Mouse (Mus musculus) urinary bladder, postnatal 4 days (tissue): ENCODE data around the gene Ppil2.

Experiments used
- DNase-seq, 2 experiments: peaks; one replicate each; pipeline ENCODE4 v3.0.0; 2021 to 2022; ENCODE audit warnings: low spot score in 2 of 2

Gene Ppil2

DNA sequence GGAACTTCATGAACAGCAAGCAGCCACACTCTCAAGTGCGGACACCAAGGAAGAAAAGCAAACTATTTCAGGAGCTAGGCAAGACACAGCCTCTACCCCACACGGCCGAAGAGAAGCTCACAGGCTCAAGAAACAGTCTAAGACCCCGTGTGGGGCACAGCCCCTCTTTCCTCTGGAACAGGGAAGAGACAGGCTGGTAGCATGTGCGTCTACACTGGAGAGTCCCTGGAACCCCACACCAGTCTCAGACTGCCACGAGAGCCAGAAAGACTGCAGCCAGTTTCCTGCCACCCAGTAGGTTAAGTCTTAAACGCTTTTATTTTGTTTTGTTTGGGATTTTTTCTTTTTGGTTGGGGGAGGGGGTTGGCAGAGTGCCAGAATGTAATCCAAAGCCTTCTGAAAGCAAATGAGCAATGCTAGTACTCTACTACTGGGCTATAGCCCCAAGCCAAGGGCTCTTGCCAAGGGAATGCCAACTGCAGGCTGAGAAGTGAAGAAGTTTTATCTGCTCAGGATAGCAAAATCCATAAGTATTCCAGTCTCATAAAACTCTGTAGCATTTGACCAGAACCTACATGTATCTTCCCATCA is 8.3 kb downstream of the Ppil2 start:
- DNase-seq, result no peak

- DNase-seq, result no peak
Observed at GRCm38 (mm10) chr16:17096938-17097337, 14.1 kb downstream of the Ppil2 start.

DNA sequence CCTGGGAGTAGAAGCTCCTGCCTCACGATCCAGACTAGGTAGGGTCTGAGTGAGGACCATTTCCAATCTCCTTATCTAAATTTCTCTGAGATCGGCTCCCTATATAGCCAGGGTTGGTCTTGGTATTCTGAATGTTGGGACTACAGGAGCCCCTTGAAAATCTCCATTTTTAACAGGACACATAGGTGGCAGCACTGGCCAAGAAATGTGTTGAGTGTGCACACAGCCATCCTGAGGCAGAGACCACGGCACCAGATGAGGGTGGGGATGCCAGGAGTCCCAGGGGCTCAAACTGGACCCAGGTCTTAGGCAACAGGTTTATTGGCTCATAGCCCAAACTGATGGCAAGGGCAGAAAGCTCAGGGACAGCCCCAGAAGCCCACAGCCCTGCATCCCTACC is 22.7 kb downstream of the Ppil2 start:
- DNase-seq, result no peak

- no peak for DNase-seq
Observed at GRCm38 (mm10) chr16:17086669-17087193, 24.3 kb downstream of the Ppil2 start.

DNA sequence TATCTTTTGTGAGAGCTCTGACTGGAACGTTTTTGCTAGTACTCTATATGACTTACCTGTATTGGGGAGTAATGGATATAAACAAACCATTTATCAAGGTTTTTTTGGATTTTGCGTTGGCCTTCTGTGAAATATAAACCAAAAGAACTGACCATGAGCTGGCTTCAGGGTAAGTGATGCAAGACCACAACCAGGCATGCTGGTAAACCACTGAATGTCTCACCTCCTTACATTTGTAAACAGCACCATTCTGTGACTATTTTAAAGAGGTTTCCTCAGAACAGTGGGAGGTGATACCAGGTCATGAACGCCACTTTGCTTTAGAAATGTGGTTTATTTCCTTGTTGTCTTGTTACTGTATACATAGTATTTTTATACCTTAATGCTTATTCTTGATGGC is 24.8 kb downstream of the Ppil2 start:
- no peak for DNase-seq

- DNase-seq, result no peak
Observed at GRCm38 (mm10) chr16:17085636-17086035, 25.4 kb downstream of the Ppil2 start.

DNA sequence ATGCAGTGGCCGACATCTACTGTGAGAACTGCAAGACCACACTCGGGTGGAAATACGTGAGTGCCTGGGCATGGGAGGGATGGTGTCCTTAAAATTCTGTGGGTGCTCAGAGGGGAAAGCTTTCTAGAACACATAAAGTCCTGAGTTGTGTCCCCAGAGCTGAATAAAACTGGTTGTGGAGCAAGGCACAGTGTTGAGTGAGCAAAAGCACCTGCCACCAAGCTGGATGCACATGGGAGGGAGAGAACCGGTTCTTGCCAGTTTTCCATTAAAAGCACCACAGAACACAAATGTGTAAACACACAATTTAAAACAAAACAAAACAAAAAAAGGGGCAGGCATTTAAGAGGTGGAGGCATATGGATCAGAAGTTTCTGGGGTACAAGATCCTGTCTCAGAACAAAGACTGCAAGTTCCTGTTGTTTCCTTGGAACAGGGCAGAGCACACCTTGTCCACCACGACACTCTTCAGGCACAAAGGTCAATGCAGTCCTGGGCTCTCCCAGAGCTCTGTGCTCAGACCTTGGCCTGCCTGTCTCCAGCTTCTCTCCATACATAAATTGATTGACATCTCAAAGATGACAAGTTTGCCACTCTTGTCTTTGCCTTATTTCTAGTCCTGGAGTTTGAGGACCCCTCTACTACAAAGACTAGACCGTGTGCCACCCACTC is 28.8 kb downstream of the Ppil2 start:
- DNase-seq, result no peak

DNA sequence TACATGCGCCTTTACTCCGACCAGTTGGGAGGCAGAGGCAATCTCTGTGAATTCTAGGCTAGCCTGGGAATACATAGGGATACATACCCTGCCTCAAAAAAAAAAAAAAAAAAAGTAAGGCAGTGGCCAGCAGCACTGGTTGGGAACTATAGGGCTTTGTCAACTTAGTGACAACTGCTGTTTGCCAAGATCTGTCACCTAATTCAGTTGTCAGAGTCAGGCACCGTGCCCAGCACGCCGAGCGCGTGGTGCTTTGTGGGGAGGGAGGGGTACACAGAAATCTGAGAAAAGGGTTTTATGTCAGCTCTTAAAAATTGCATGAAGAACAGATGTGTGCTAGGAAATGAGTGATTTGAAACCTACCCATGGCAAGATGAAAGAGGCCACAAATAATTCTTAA is 33.0 kb downstream of the Ppil2 start:
- no peak for DNase-seq

- no peak for DNase-seq
Observed at GRCm38 (mm10) chr16:17076869-17077268, 34.2 kb downstream of the Ppil2 start.

DNA sequence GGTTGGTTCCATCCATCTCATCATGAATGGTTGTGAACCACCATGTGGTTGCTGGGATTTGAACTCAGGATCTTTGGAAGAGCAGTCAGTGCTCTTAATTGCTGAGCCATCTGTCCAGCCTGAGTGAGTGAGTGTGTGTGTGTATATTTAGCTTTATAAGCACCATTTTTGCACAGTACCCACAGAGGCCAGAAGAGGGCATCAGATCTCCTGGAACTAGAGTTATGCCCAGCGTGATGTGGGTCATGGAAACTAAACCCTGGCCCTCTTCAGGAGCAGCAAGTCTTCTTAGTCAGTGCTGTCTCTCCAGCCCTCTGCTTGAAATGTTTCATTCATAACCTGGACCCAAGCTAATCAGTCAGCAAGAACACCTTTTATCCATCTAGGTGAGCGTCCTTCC is 34.8 kb downstream of the Ppil2 start:
- no peak for DNase-seq

DNA sequence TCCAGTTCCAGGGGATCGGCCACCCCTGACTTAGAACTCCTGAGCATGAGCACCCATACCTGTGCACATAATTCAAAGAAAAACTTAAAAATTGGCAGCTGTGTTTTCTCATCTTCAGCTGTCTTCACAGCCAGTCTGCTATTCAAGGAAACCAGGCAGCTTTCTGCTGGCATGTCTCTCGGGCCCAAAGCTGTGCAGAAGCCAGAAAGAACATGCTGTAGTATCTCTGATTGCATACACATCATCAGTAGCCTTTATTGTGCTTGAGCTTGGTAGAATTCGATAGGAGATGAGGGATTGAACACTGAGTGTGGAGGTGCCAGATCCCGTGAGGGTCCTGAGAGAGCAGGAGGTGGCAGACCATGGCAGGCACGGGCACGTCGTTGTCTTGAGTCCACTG is 38.1 kb downstream of the Ppil2 start:
- no peak for DNase-seq

GRCm38 (mm10) chr16:17070716-17071115 is 40.3 kb downstream of the Ppil2 start:
- DNase-seq, result no peak

GRCm38 (mm10) chr16:17069511-17070443 is 41.3 kb downstream of the Ppil2 start, which contains the start of gene Ypel1:
TSS of gene Ypel1 (plus strand) at chr16:17069696.
- DNase-seq, result peak; percentile 85 to 89

DNA sequence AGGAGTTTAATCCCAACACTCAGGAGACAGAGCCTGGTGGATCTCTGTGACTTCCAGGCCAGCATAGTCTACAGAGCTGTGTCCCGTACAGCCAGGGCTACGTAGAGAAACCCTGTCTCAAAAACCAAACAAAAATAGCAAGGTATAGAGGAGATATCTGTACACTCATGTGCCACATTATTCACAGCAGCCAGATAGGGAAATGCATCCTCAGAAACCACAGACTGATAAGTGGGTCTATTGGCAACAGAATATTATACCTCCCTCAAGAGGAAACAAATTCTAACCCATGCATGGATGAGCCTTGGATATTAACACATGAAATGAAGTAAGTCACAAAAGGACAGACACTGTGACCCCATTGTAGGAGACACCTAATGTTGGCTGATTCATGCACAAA is 43.5 kb downstream of the Ppil2 start:
- no peak for DNase-seq

- no peak for DNase-seq
Observed at GRCm38 (mm10) chr16:17062338-17062737, 48.7 kb downstream of the Ppil2 start.

- no peak for DNase-seq
Observed at GRCm38 (mm10) chr16:17055584-17055983, 55.5 kb downstream of the Ppil2 start.

GRCm38 (mm10) chr16:17053903-17054302 is 57.2 kb downstream of the Ppil2 start:
- no peak for DNase-seq

DNA sequence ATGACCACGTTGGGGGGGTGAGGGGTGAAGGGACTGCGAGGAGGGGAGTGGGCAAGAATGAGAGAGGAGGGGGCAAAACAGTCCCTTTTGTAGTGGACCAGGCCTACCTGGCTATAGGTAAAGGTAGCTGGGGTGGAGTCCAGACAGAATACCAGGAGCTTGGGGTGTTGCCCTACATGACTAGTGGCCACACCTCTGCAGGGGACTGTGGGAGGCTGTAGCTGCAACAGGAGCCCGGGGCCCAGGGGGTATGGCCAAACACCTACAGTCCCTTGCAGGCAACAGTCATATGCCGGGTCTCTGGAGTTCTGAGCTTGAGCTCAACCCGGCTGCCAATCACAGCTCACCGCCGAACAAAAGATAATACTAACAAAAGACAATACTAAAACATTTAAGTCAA is 59.0 kb downstream of the Ppil2 start:
- no peak for DNase-seq

DNA sequence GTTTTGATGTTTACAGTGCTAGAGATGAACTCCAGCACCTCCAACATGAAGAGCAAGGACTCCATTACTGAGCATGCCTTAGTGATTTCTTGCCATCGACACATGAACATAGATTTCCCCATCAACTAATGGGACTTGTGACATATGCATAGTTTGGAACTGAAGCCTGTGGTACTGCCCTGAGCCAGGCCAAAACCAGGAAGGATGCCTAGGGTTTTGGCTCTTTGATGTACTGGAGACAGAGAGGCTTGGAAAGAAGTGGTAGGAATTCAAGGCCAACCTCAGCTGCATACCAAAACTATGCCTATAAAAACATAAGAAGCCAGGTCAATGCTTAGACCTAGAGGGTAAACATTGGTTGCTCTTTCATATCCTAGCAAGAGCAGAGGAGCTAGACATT is 61.2 kb downstream of the Ppil2 start:
- no peak for DNase-seq

GRCm38 (mm10) chr16:17045287-17045686 is 65.8 kb downstream of the Ppil2 start:
- no peak for DNase-seq

- DNase-seq, result no peak
Observed at GRCm38 (mm10) chr16:17044320-17044719, 66.7 kb downstream of the Ppil2 start.

DNA sequence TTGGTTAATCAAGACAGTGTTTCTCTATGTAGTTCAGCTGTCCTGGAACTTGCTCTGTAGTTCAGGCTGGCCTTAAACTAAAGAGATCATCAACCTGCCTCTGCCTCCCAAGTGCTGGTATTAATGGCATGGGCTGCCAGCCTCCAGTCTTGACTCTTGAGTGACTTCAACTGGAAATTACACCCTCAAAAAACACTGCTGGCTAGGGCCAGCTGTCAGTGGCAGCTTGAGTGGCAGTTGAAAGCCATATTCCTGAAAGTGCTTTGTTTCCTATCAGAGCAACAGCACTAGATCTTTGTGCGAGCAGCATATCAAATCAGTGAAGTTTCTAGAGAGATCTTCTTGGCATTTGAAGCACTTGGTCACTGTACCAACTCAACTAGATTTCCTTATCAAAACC is 69.6 kb downstream of the Ppil2 start:
- DNase-seq, result no peak
